Mouse (Mus musculus) liver, embryonic 15.5 days (tissue): ENCODE results near the gene Meox1. TPM values are rescaled to one million over a fixed set of nuclear protein-coding genes. Genes with fewer than 3 reads are reported as not detected.

ENCODE experiments used
- ATAC-seq: fragments of 200-750 bp; cut with Nextera tagmentation; 2 replicates; pipeline ENCODE4 v1.8.0; 2017; ENCODE audit warnings: moderate number of reproducible peaks, mild to moderate bottlenecking, moderate library complexity; ENCODE audit not compliant: insufficient read depth
- H3K27ac ChIP-seq: fragments of 300-500 bp; sonication (generic); replicated peaks from 2 replicates; pipeline ENCODE4 v1.5.1; 2015; ENCODE audit warnings: mild to moderate bottlenecking, inconsistent platforms
- H3K27me3 ChIP-seq: fragments of 300-500 bp; sonication (generic); 2 replicates; pipeline ENCODE4 v1.6.1; 2015; ENCODE audit warnings: mild to moderate bottlenecking, inconsistent platforms
- H3K36me3 ChIP-seq: fragments of 300-500 bp; sonication (generic); replicated peaks from 2 replicates; pipeline ENCODE4 v1.6.1; 2015; ENCODE audit warnings: moderate library complexity, mild to moderate bottlenecking, inconsistent platforms
- H3K4me1 ChIP-seq: fragments of 300-500 bp; sonication (generic); replicated peaks from 2 replicates; pipeline ENCODE4 v1.6.1; 2015; ENCODE audit warnings: inconsistent platforms
- H3K4me2 ChIP-seq: fragments of 300-500 bp; sonication (generic); 2 replicates; pipeline ENCODE4 v1.6.1; 2015; ENCODE audit warnings: moderate library complexity, mild to moderate bottlenecking, inconsistent platforms
- H3K4me3 ChIP-seq: fragments of 300-500 bp; sonication (generic); replicated peaks from 2 replicates; pipeline ENCODE4 v1.5.1; 2015; ENCODE audit warnings: mild to moderate bottlenecking, inconsistent platforms
- H3K9ac ChIP-seq: fragments of 300-500 bp; sonication (generic); 2 replicates; pipeline ENCODE4 v1.6.1; 2015; ENCODE audit warnings: moderate library complexity, mild to moderate bottlenecking, inconsistent platforms
- H3K9me3 ChIP-seq: fragments of 300-500 bp; sonication (generic); replicated peaks from 2 replicates; pipeline ENCODE4 v1.6.1; 2016; ENCODE audit warnings: inconsistent platforms
- WGBS: fragments of 180-500 bp; shearing (Covaris S2); methylation state at CpG from one replicate; pipeline ENCODE4 v1.1.7; 2015; ENCODE audit warnings: mixed read lengths; ENCODE audit not compliant: insufficient replicate concordance; 5-methylcytosine and 5-hydroxymethylcytosine counted together
- polyA plus RNA-seq: library from polyadenylated mRNA; unstranded; fragments of >200 nt; fragmentation: Nextera tagmentation; extraction: Ambion mirVana; gene quantifications from 2 replicates; pipeline ENCODE4 v1.2.1, GENCODE M21; 2015

Meox1 gene
- polyA plus RNA-seq, 1 experiment from 2014 or later, result 0.51 TPM

- Histone ChIP-seq H3K27ac (no peak overlapping the region), H3K36me3 (no peaks in the 10 kb centered on the region), H3K4me1 (no peaks in the 10 kb centered on the region), H3K27me3 (peaks cover 20% of the 10 kb centered on the region), H3K4me3 (no peak overlapping the region), H3K4me2 (no peak overlapping the region), H3K9me3 (no peaks in the 10 kb centered on the region), H3K9ac (no peak overlapping the region)
- ATAC-seq, result no peak
- WGBS, result 66% methylated on average over 12 of the region's 12 CpGs
Measured at GRCm38 (mm10) chr11:101921361-101921952, 27.3 kb upstream of the Meox1 start.

DNA sequence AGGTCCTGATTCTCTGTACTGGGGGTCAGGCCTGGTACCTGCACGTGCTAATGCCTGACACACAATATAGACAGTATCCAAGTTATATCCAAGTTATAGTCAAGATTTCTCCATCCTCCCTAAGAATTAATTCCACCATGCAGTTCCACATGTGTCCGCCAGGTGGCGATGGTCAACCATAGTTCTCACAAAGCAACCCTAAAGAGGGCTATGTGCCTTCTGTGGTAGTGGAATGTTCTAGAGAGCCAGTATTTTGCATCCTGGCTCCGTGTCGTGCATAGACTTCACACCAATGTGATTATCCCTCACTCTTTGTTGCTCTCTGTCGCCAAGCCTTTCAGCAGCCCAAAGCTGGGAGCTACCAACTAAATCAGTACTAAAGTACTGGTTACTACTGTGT is 25.5 kb upstream of the Meox1 start:
- no peak overlapping the region for H3K9ac ChIP-seq
- H3K27ac ChIP-seq, result no peak overlapping the region
- under 1% methylated on average over 6 of the region's 6 CpGs for WGBS
- no peaks in the 10 kb centered on the region for H3K36me3 ChIP-seq
- H3K9me3 ChIP-seq, result no peaks in the 10 kb centered on the region
- H3K4me2 ChIP-seq, result no peak overlapping the region
- peaks cover 22% of the 10 kb centered on the region for H3K27me3 ChIP-seq
- no peak overlapping the region for H3K4me3 ChIP-seq
- no peak for ATAC-seq
- no peaks in the 10 kb centered on the region for H3K4me1 ChIP-seq

DNA sequence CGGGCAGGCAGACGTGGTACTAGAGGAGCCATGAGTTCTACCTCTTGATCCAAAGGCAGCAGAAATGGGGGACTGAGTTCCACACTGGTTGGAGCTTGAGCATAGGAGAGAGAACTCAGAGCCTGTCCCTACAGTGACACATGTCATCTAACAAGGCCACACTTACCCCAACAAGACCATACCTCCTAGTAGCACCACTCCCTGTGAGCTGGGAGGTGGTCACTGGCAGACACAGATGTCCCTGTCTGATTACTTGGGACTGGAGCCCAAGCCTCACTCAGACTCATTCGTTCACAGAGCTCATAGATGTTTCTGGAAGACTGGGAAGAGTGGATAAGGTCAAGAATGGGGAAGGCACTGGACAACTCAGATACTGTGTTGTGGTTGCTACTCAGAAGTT is 24.4 kb upstream of the Meox1 start:
- Histone ChIP-seq H3K4me3 (no peak overlapping the region), H3K27me3 (peaks cover 22% of the 10 kb centered on the region), H3K9me3 (no peaks in the 10 kb centered on the region), H3K4me1 (no peaks in the 10 kb centered on the region), H3K36me3 (no peaks in the 10 kb centered on the region), H3K9ac (no peak overlapping the region), H3K4me2 (no peak overlapping the region), H3K27ac (no peak overlapping the region)
- ATAC-seq, result no peak
- 36% methylated on average over 3 of the region's 3 CpGs for WGBS

DNA sequence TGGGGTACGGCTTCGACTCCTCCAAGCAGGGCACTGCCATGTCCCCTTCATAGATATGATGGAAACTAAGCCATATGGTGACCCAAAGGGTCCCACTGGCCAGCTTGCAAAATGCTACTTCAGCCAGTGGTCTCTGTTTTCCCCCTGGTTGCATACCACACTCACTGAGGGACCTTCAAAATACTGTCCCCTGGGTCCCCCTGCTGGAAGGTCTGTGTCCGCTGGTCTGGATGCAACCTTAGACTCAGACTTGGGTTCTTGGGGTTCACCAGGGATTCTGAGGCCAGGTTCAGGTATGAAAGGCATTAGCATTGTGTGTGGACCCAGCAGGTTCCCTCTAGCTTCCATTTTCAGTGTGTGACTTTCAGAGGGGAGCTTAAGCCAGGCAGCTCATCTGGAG is 22.6 kb upstream of the Meox1 start:
- Histone ChIP-seq H3K9ac (no peak overlapping the region), H3K36me3 (no peaks in the 10 kb centered on the region), H3K4me2 (no peak overlapping the region), H3K27ac (no peak overlapping the region), H3K4me3 (no peak overlapping the region), H3K27me3 (peaks cover 26% of the 10 kb centered on the region), H3K4me1 (no peaks in the 10 kb centered on the region), H3K9me3 (no peaks in the 10 kb centered on the region)
- no peak for ATAC-seq
- 57% methylated on average over 3 of the region's 3 CpGs for WGBS

- H3K9me3 ChIP-seq, result no peaks in the 10 kb centered on the region
- no peaks in the 10 kb centered on the region for H3K36me3 ChIP-seq
- H3K27me3 ChIP-seq, result peaks cover 27% of the 10 kb centered on the region
- H3K27ac ChIP-seq, result no peak overlapping the region
- H3K4me1 ChIP-seq, result no peaks in the 10 kb centered on the region
- H3K4me3 ChIP-seq, result no peak overlapping the region
- no peak for ATAC-seq
- no peak overlapping the region for H3K9ac ChIP-seq
- no peak overlapping the region for H3K4me2 ChIP-seq
- 41% methylated on average over 8 of the region's 8 CpGs for WGBS
Measured at GRCm38 (mm10) chr11:101913591-101913990, 19.4 kb upstream of the Meox1 start.

DNA sequence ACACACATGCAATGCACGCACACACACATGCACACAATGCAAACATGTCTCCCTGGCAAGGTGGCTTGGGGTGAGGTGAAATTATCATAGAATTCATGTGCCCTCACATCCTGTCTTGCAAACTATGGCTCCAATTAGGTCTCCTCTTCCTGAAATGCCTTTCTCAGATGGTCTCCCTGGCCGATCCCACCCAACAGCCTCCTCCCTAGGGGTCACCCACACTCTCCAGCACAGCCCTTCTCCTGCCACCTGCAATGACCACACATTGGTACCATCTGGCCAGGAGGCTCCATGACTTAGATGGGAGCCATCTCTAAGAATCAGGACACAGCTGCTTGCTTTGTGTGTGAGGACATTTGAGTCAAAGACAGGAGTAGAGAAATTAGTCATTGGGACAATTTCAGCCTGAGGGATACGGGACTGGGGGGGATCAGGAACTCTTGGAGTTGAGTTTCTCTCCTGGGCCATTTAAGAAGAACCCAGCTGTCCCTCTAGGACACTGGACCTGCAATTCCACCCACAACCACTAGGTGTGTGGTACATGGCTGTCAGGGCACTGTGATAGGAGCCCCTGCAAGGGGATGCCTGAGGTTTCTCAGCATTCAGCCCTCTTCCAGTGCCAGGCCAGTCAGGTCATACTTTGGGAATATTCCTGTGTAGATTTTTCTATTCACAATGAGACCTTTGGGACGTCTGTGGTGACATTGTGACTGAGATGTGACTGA is 17.8 kb upstream of the Meox1 start:
- Histone ChIP-seq H3K4me3 (no peak overlapping the region), H3K4me2 (no peak overlapping the region), H3K9me3 (no peaks in the 10 kb centered on the region), H3K4me1 (no peaks in the 10 kb centered on the region), H3K36me3 (no peaks in the 10 kb centered on the region), H3K27ac (no peak overlapping the region), H3K27me3 (peaks cover 28% of the 10 kb centered on the region; the same call in 1 of the 2 replicates), H3K9ac (no peak overlapping the region)
- ATAC-seq, result no peak
- 36% methylated on average over 4 of the region's 4 CpGs for WGBS

DNA sequence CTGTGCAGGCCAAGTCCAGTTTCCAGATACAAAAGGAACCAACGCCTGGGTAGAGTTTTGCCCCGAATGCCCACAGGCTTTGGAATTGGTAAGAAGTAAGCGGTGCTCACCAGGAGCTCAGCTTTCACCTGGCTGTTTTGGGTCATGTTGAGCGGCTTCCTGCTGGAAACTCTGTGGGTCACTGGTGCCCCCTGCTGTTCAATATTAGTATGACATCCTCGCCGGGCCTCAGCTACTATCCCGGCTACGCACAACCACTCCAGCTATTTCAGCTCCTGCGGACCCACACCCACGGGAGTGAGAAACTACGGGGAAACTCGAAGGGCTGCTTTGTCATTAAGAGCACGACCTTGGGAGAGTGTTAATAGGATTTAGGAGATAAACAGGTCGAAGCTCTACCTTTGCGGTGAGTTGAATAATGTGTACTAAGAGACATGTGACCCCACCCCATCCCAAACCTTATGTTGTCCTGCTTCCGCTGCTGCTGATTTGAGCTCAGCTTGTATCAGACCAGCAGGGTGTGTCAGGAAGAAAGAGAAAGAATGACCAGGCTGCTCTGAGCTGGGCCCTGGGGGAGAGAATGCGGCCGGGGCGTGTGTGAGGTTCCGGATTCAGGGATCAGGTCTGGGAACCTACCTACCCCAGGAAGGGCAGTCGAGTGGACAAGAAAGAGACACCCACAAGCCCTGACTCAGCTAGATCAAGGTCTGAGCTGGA is 16.2 kb upstream of the Meox1 start:
- H3K27me3 ChIP-seq, result peaks cover 25% of the 10 kb centered on the region; the same call in 1 of the 2 replicates
- no peak for ATAC-seq
- H3K9ac ChIP-seq, result no peak overlapping the region
- H3K4me1 ChIP-seq, result no peaks in the 10 kb centered on the region
- H3K9me3 ChIP-seq, result no peaks in the 10 kb centered on the region
- 22% methylated on average over 21 of the region's 21 CpGs for WGBS
- H3K4me3 ChIP-seq, result no peak overlapping the region
- H3K4me2 ChIP-seq, result no peak overlapping the region
- H3K36me3 ChIP-seq, result no peaks in the 10 kb centered on the region
- no peak overlapping the region for H3K27ac ChIP-seq

DNA sequence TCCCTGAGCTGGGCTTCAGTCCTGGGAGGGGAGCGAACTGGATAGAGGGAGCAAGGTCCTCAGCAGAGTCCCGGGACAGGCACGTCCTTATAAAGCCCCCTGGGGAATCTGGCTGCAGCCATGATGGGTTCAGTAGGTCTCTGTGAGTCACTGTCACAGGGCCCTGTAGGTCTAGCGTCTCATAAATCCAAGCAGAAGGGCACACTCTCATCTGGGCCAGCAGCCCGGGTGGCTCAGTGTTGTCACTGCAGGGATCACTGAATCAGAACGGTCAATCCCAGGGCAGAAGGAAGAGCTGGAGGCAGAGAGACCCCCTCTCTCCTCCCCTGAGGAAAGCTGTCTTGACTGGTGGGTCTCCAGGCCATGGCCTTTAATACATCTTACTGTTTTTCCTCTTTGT is 14.6 kb upstream of the Meox1 start:
- H3K9ac ChIP-seq, result no peak overlapping the region
- H3K4me3 ChIP-seq, result no peak overlapping the region
- peaks cover 29% of the 10 kb centered on the region for H3K27me3 ChIP-seq
- no peaks in the 10 kb centered on the region for H3K4me1 ChIP-seq
- H3K36me3 ChIP-seq, result no peaks in the 10 kb centered on the region
- H3K27ac ChIP-seq, result no peak overlapping the region
- H3K4me2 ChIP-seq, result no peak overlapping the region
- 52% methylated on average over 6 of the region's 6 CpGs for WGBS
- ATAC-seq, result no peak
- no peaks in the 10 kb centered on the region for H3K9me3 ChIP-seq

DNA sequence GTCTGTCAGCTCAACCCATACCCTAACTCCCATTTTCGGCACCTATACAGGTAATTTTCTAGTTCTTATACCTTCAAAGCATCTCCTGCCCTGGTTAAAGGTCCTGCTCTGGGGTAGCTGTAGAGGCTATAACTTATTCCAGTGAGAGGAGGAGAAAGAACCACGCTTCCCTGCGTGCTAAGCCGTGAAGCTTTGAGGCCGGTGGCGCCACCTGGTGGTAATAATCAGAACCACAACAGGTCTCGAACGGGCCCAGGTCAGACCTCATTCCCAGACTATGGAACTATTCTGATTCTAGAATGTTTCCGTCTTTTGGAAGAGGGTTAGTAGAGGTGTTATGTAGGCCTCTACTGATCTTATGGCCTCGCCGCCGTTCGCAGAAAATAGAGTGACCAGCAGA is 10.9 kb upstream of the Meox1 start:
- Histone ChIP-seq H3K4me2 (no peak overlapping the region), H3K4me1 (no peaks in the 10 kb centered on the region), H3K9me3 (no peaks in the 10 kb centered on the region), H3K27ac (no peak overlapping the region), H3K27me3 (peaks cover 43% of the 10 kb centered on the region), H3K36me3 (no peaks in the 10 kb centered on the region), H3K4me3 (no peak overlapping the region), H3K9ac (no peak overlapping the region)
- 22% methylated on average over 13 of the region's 13 CpGs for WGBS
- ATAC-seq, result no peak; the same call in 1 of the 2 replicates

DNA sequence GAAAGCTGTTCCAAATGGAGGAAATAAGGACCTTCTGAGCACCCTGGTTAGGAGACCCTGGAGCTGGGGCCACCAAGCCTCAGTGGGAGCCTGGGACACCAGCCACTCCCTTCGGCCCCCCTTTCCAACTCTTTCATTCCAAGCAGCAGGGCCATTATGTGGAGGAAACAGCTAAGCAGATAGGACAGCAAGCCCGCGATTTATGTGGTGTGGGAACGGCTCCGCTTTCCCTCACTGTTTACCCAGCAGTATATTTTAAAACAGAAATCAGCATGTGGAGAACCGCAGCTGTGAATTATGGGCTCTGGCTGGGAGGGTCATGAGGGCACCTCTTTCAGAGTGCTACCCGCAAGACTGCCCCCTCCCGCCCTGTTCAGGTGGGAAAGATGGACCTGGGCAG is 7.1 kb upstream of the Meox1 start:
- Histone ChIP-seq H3K4me1 (no peaks in the 10 kb centered on the region), H3K9me3 (no peaks in the 10 kb centered on the region), H3K27ac (no peak overlapping the region), H3K4me3 (no peak overlapping the region), H3K27me3 (peaks cover 37% of the 10 kb centered on the region), H3K36me3 (no peaks in the 10 kb centered on the region), H3K9ac (no peak overlapping the region), H3K4me2 (no peak overlapping the region)
- ATAC-seq, result no peak
- WGBS, result 15% methylated on average over 8 of the region's 8 CpGs

- H3K27ac ChIP-seq, result no peak overlapping the region
- peaks cover 50% of the 10 kb centered on the region for H3K27me3 ChIP-seq
- no peak overlapping the region for H3K4me3 ChIP-seq
- H3K9me3 ChIP-seq, result no peaks in the 10 kb centered on the region
- H3K4me2 ChIP-seq, result no peak overlapping the region
- no peak overlapping the region for H3K9ac ChIP-seq
- no peaks in the 10 kb centered on the region for H3K4me1 ChIP-seq
- WGBS, result 59% methylated on average over 4 of the region's 4 CpGs
- H3K36me3 ChIP-seq, result no peaks in the 10 kb centered on the region
- ATAC-seq, result no peak
Measured at GRCm38 (mm10) chr11:101898328-101898727, 4.2 kb upstream of the Meox1 start.
